Mouse (Mus musculus): ENCODE results near the gene Ccdc150.

DNA sequence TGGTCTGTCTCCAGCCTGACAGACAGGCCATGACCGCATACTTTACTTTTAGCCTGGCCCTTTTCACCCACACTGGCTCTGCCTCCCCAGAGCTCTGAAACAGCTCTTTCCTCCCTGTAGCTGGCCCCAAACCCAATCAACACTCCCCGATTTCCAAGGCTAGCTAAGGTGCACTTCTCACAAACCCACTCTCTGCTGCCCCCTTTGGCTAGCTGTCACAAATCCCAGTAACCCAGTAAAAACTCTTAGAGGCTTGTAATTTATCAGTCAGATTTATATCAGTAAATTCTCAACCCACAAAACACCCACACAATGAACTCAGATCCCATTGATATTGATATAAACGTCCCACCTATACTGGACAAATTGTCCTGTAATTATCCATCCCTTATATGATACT lies 25.1 kb downstream of the Ccdc150 start:
- TF ChIP-seq CTCF (IDR thresholded peaks at IDR 0.05; ENCODE audit: control insufficient read depth, insufficient read depth, insufficient replicate concordance, low read depth, low read length) (no peak), POLR2A (IDR thresholded peaks at IDR 0.05; ENCODE audit: control insufficient read depth, low read depth, low read length) (no peak)

Measured in testis, adult 2 months (tissue).